Mouse (Mus musculus): Measurements from ENCODE around the gene Zfp652. TPM values are rescaled to one million over a fixed set of nuclear protein-coding genes. Genes with fewer than 3 reads are reported as not detected.

Zfp652 gene
- total and polyA plus RNA-seq, 3 experiments: 3.0 to 9.8 (median 6.2) TPM

- TF ChIP-seq CTCF (conservative IDR thresholded peaks at IDR 0.05 in 1 of 2, IDR thresholded peaks at IDR 0.05 in 1 of 2; ENCODE audit: low read depth in 2 of 2, low read length in 2 of 2) (peak; percentile 63 to 81), IRF4 (IDR thresholded peaks at IDR 0.05; ENCODE audit: low read depth, low read length) (no peak), EP300 (IDR thresholded peaks at IDR 0.05; ENCODE audit: low read length) (peak; percentile 37; the same call in 1 of the 2 replicates), TCF12 (IDR thresholded peaks at IDR 0.05; ENCODE audit: low read depth, low read length) (peak; percentile 32; the same call in 1 of the 2 replicates), ZC3H11A (IDR thresholded peaks at IDR 0.05; ENCODE audit: low read depth, low read length) (no peak), GABPA (IDR thresholded peaks at IDR 0.05; ENCODE audit: insufficient replicate concordance, low read depth, low read length) (no peak), MEF2A (IDR thresholded peaks at IDR 0.05; ENCODE audit: borderline replicate concordance, low read depth, low read length) (no peak), JUND (conservative IDR thresholded peaks at IDR 0.05; ENCODE audit: low read depth, low read length) (no peak), HCFC1 (IDR thresholded peaks at IDR 0.05; ENCODE audit: low read depth, low read length) (no peak), TBP (conservative IDR thresholded peaks at IDR 0.05; ENCODE audit: low read depth, low read length) (no peak), UBTF (IDR thresholded peaks at IDR 0.05; ENCODE audit: low read depth, low read length) (no peak), USF2 (conservative IDR thresholded peaks at IDR 0.05; ENCODE audit: low read depth, low read length) (no peak), MAX (IDR thresholded peaks at IDR 0.05; ENCODE audit: low read length) (peak; percentile 50; the same call in 1 of the 2 replicates), CHD1 (IDR thresholded peaks at IDR 0.05; ENCODE audit: low read depth, low read length) (no peak), RCOR1 (conservative IDR thresholded peaks at IDR 0.05; ENCODE audit: low read depth, low read length) (no peak; the same call in 1 of the 2 replicates), JUN (IDR thresholded peaks at IDR 0.05; ENCODE audit: insufficient read depth, low read depth, low read length) (no peak), USF1 (IDR thresholded peaks at IDR 0.05; ENCODE audit: low read depth, low read length) (no peak), POLR2AphosphoS2 (IDR thresholded peaks at IDR 0.05; ENCODE audit: low read depth, low read length) (no peak), RAD21 (IDR thresholded peaks at IDR 0.05; ENCODE audit: low read depth, low read length) (peak; percentile 60), MYC (IDR thresholded peaks at IDR 0.05; ENCODE audit: low read depth, low read length) (no peak; the same call in 1 of the 2 replicates), KAT2A (IDR thresholded peaks at IDR 0.05; ENCODE audit: insufficient replicate concordance, low read length) (0 out of 2 replicates have a peak, but pooled peaks have one; percentile 26), SIN3A (IDR thresholded peaks at IDR 0.05; ENCODE audit: low read length) (no peak), SMC3 (IDR thresholded peaks at IDR 0.05; ENCODE audit: low read depth, low read length) (peak; percentile 59), ZMIZ1 (IDR thresholded peaks at IDR 0.05; ENCODE audit: low read depth, low read length) (no peak), ELF1 (IDR thresholded peaks at IDR 0.05; ENCODE audit: low read depth, low read length) (0 out of 2 replicates have a peak, but pooled peaks have one; percentile 8), PAX5 (IDR thresholded peaks at IDR 0.05; ENCODE audit: low read length) (no peak), MAZ (IDR thresholded peaks at IDR 0.05; ENCODE audit: low read depth, low read length) (no peak), MAFK (IDR thresholded peaks at IDR 0.05; ENCODE audit: insufficient replicate concordance, low read length) (no peak; the same call in 1 of the 2 replicates), NELFE (IDR thresholded peaks at IDR 0.05; ENCODE audit: low read depth, low read length) (no peak), NRF1 (IDR thresholded peaks at IDR 0.05; ENCODE audit: low read depth, low read length) (0 out of 2 replicates have a peak, but pooled peaks have one; percentile 13), MXI1 (IDR thresholded peaks at IDR 0.05; ENCODE audit: low read depth, low read length) (no peak), E2F4 (IDR thresholded peaks at IDR 0.05; ENCODE audit: insufficient replicate concordance, low read depth, low read length) (no peak), POLR2A (IDR thresholded peaks at IDR 0.05; ENCODE audit: low read depth, low read length) (no peak), ZKSCAN1 (IDR thresholded peaks at IDR 0.05; ENCODE audit: borderline replicate concordance, low read depth, low read length) (no peak), ZNF384 (IDR thresholded peaks at IDR 0.05; ENCODE audit: low read depth, low read length) (no peak), ETS1 (conservative IDR thresholded peaks at IDR 0.05; ENCODE audit: low read depth, low read length) (no peak), BHLHE40 (IDR thresholded peaks at IDR 0.05; ENCODE audit: low read depth, low read length) (0 out of 2 replicates have a peak, but pooled peaks have one; percentile 10), CHD2 (IDR thresholded peaks at IDR 0.05; ENCODE audit: low read length) (no peak; the same call in 1 of the 2 replicates)
- no peaks in the 10 kb centered on the region for H3K79me2 ChIP-seq (replicated peaks; ENCODE audit: control insufficient read depth, extremely low read depth, insufficient read depth, poor library complexity, severe bottlenecking)
- no peak overlapping the region for H3K4me3 ChIP-seq (replicated peaks in 1 of 3; ENCODE audit: low read depth in 2 of 3, low read length in 2 of 3, poor library complexity in 1 of 3)
- peaks cover 14 to 51% of the 10 kb centered on the region in 2 experiments for H3K4me1 ChIP-seq (ENCODE audit: control insufficient read depth in 1 of 2, insufficient read depth in 2 of 2)
- in situ Hi-C loops (cut with MboI; ENCODE audit: low pct_ligation_motif_present, low pct_unique_long_range_greater_than_20kb, low sequenced_read_pairs): no loop called here
- no peak overlapping the region for H3K27ac ChIP-seq (ENCODE audit: insufficient read depth, low read depth)
- no peak overlapping the region for H3K4me2 ChIP-seq (ENCODE audit: insufficient read depth, low read depth, poor library complexity, severe bottlenecking)
- H3K27me3 ChIP-seq (replicated peaks): no peaks in the 10 kb centered on the region
- no peak overlapping the region for H3K9ac ChIP-seq (ENCODE audit: insufficient read depth, low read depth)
- peak; percentile 79 for DNase-seq (ENCODE audit: extremely low read depth)
- H3K9me3 ChIP-seq (replicated peaks; ENCODE audit: low read length): no peaks in the 10 kb centered on the region
- peaks cover 78 to 93% of the 10 kb centered on the region in 2 experiments for H3K36me3 ChIP-seq (replicated peaks in 1 of 2; ENCODE audit: control insufficient read depth in 1 of 2, insufficient read depth in 1 of 2, low read length in 1 of 2)
- dilution Hi-C loops (cut with MboI; ENCODE audit: extremely low pct_ligation_motif_present, extremely low pct_unique_long_range_greater_than_20kb, low sequenced_read_pairs): no loop called here
Observed at GRCm38 (mm10) chr11:95676307-95676706, 36.2 kb upstream of the Zfp652 start.

Measured in CH12.LX (cell line).